Comparison of ENCODE assay signal across 8 mouse cellular contexts in the genomic region with DNA sequence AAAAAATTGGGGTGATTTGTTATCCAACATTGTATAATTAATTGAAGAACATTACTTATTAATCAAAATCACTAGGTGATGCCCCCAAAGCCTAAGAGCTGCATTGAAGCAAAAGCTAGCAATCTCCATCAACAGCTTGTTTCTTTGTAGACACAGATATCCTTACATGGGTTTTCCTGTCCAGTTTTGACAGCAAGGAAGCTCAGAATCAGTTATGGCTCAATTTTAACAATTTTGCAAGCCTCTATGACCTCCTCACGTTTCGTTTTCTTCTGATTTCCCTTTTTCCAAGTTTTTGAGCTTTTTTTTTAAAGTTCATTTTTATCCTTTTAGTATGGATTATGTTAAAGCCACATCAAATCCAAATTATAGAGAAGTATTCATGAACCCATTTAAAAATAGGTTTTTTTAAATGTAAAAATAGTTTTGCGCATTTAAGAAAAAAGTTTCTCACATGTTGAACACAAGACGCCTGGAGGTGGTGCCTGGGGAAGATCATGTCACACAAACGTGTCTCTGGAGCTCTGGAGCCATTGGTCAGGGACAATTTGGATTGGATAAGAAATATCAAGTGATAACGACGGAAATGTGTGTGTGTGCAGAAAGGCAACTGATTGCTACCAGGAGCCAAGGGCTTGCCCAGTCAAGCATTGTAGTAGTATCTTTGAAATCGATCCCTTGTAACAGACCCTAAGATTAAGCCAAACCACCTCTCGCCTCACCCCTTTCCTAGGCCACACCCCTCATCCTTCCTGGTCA. TPM values are rescaled to one million over a fixed set of nuclear protein-coding genes. Genes with fewer than 3 reads are reported as not detected.
DNase-seq lines count a peak whose midpoint lies in the region; ATAC-seq and TF ChIP-seq lines count a peak whose summit lies in the region.

No protein-coding gene starts in this region.

- no peaks in the 10 kb centered on the region for H3K9me3 ChIP-seq in lung, embryonic 15.5 days
- no peaks in the 10 kb centered on the region for H3K9me3 ChIP-seq in limb, embryonic 13.5 days

- ATAC-seq in lung, embryonic 15.5 days (ENCODE audit: borderline replicate concordance, extremely low read depth, low FRiP score, low TSS enrichment) = peak; percentile 31; the same call in 1 of the 2 replicates
- peak; percentile 43 for ATAC-seq in limb, embryonic 13.5 days (ENCODE audit: low FRiP score, low read depth)

- H3K27ac ChIP-seq in lung, embryonic 15.5 days = no peak overlapping the region
- H3K27ac ChIP-seq in embryonic fibroblast, embryonic 13.5 days (ENCODE audit: insufficient read depth, low read length) = peak overlapping the region; percentile 34
- H3K27ac ChIP-seq in limb, embryonic 13.5 days = no peak overlapping the region
- H3K27ac ChIP-seq in small intestine, adult 2 months (ENCODE audit: insufficient read depth, low read depth, low read length) = peak overlapping the region; percentile 50; the same call in 1 of the 2 replicates

- TF ChIP-seq CTCF in embryonic fibroblast, embryonic 13.5 days (IDR thresholded peaks at IDR 0.05; ENCODE audit: borderline replicate concordance, insufficient read depth, low read length) = no peak
- TF ChIP-seq CTCF in small intestine, adult 2 months (IDR thresholded peaks at IDR 0.05; ENCODE audit: extremely low read depth, insufficient read length, insufficient replicate concordance, low read depth, low read length) = no peak

- no peaks in the 10 kb centered on the region for H3K36me3 ChIP-seq in lung, embryonic 15.5 days
- peaks cover 10% of the 10 kb centered on the region for H3K36me3 ChIP-seq in limb, embryonic 13.5 days
- H3K36me3 ChIP-seq in small intestine, adult 2 months (ENCODE audit: control insufficient read depth, insufficient read depth, low read length) = no peaks in the 10 kb centered on the region

- 5% methylated on average over 9 of the region's 9 CpGs for WGBS in lung, embryonic 15.5 days
- 6% methylated on average over 9 of the region's 9 CpGs for WGBS in limb, embryonic 13.5 days
- 3% methylated on average over 9 of the region's 9 CpGs for WGBS in small intestine, adult 2 months

- H3K27me3 ChIP-seq in lung, embryonic 15.5 days = no peaks in the 10 kb centered on the region
- no peaks in the 10 kb centered on the region for H3K27me3 ChIP-seq in limb, embryonic 13.5 days
- no peaks in the 10 kb centered on the region for H3K27me3 ChIP-seq in small intestine, adult 2 months (ENCODE audit: control insufficient read depth, insufficient read depth, low read length)

- no peak for DNase-seq in lung, postnatal 4 days
- no peak for DNase-seq in left cerebral cortex, adult 9 months (ENCODE audit: low spot score in 2 of 2)
- no peak for DNase-seq in left cerebral cortex, postnatal 4 days
- DNase-seq in kidney, postnatal 36 days = no peak

- peak overlapping the region; percentile 69 for H3K4me3 ChIP-seq in lung, embryonic 15.5 days
- H3K4me3 ChIP-seq in embryonic fibroblast, embryonic 13.5 days (ENCODE audit: insufficient read depth, low read length) = peak overlapping the region; percentile 47
- H3K4me3 ChIP-seq in limb, embryonic 13.5 days = peak overlapping the region; percentile 94
- H3K4me3 ChIP-seq in small intestine, adult 2 months (ENCODE audit: low read depth, low read length) = peak overlapping the region; percentile 50

- intact Hi-C loops in left cerebral cortex, postnatal 4 days (cut with DNase I) = no loop called here

- peaks cover 11% of the 10 kb centered on the region for H3K4me1 ChIP-seq in lung, embryonic 15.5 days
- H3K4me1 ChIP-seq in embryonic fibroblast, embryonic 13.5 days (ENCODE audit: control insufficient read depth, insufficient read depth, low read length) = no peaks in the 10 kb centered on the region; the same call in 1 of the 2 replicates
- H3K4me1 ChIP-seq in limb, embryonic 13.5 days = peaks cover 10% of the 10 kb centered on the region
- no peaks in the 10 kb centered on the region for H3K4me1 ChIP-seq in small intestine, adult 2 months (ENCODE audit: control insufficient read depth, insufficient read depth, insufficient read length, low read length)

- H3K4me2 ChIP-seq in lung, embryonic 15.5 days = peak overlapping the region; percentile 61
- peak overlapping the region; percentile 60 for H3K4me2 ChIP-seq in limb, embryonic 13.5 days (replicated peaks)

- TF ChIP-seq POLR2A in embryonic fibroblast, embryonic 13.5 days (IDR thresholded peaks at IDR 0.05; ENCODE audit: low read depth, low read length) = peak; percentile 72
- TF ChIP-seq POLR2A in small intestine, adult 2 months (IDR thresholded peaks at IDR 0.05; ENCODE audit: low read depth, low read length) = no peak

- peak overlapping the region; percentile 13; the same call in 1 of the 2 replicates for H3K9ac ChIP-seq in lung, embryonic 15.5 days
- H3K9ac ChIP-seq in limb, embryonic 13.5 days = 0 out of 2 replicates have a peak overlapping the region, but pooled peaks have one; percentile 35

RNA-seq across cellular contexts. Expression of a gene that starts 0.9 kb away (rescaled TPM):
- 24.8 and 27.2 TPM in 2 replicates for polyA plus RNA-seq in lung, embryonic 15.5 days (2015; fragmentation: Nextera tagmentation; extraction: Ambion mirVana)
- polyA plus RNA-seq in embryonic fibroblast, embryonic 13.5 days (2011; ENCODE audit: insufficient read length, low read depth, missing spikeins) = 45.1 and 54.4 TPM in 2 replicates
- polyA plus RNA-seq in limb, embryonic 13.5 days (2015; fragmentation: Nextera tagmentation; extraction: Ambion mirVana) = 26.9 and 28.7 TPM in 2 replicates
- polyA plus RNA-seq in small intestine, adult 2 months (2012; rRNA removed) = 8.8 and 11.4 TPM in 2 replicates
- total RNA-seq in left cerebral cortex, postnatal 4 days (2021) = 10 to 100 TPM; 53.8 to 55.3 TPM

RNA-seq across cellular contexts. Expression of a gene that starts 32.6 kb away (rescaled TPM):
- polyA plus RNA-seq in lung, embryonic 15.5 days (2015; fragmentation: Nextera tagmentation; extraction: Ambion mirVana) = 2.3 and 2.7 TPM in 2 replicates
- polyA plus RNA-seq in embryonic fibroblast, embryonic 13.5 days (2011; ENCODE audit: insufficient read length, low read depth, missing spikeins) = 2.0 TPM in 1 of 2 replicates, not detected in the other
- 4.9 and 5.1 TPM in 2 replicates for polyA plus RNA-seq in limb, embryonic 13.5 days (2015; fragmentation: Nextera tagmentation; extraction: Ambion mirVana)
- polyA plus RNA-seq in small intestine, adult 2 months (2012; rRNA removed) = 4.2 and 5.0 TPM in 2 replicates
- 1 to 10 TPM; 2.4 to 3.6 TPM for total RNA-seq in left cerebral cortex, postnatal 4 days (2021)

RNA-seq across cellular contexts. Expression of a gene that starts 42.6 kb away (rescaled TPM):
- 0.21 and 0.24 TPM in 2 replicates for polyA plus RNA-seq in lung, embryonic 15.5 days (2015; fragmentation: Nextera tagmentation; extraction: Ambion mirVana)
- 0.80 and 1.3 TPM in 2 replicates for polyA plus RNA-seq in embryonic fibroblast, embryonic 13.5 days (2011; ENCODE audit: insufficient read length, low read depth, missing spikeins)
- 0.32 and 0.36 TPM in 2 replicates for polyA plus RNA-seq in limb, embryonic 13.5 days (2015; fragmentation: Nextera tagmentation; extraction: Ambion mirVana)
- 0.04 and 0.14 TPM in 2 replicates for polyA plus RNA-seq in small intestine, adult 2 months (2012; rRNA removed)
- 1 to 10 TPM; 2.5 to 3.4 TPM for total RNA-seq in left cerebral cortex, postnatal 4 days (2021)

RNA-seq across cellular contexts. Expression of a gene that starts 45.4 kb away (rescaled TPM):
- 4.6 and 5.1 TPM in 2 replicates for polyA plus RNA-seq in lung, embryonic 15.5 days (2015; fragmentation: Nextera tagmentation; extraction: Ambion mirVana)
- polyA plus RNA-seq in embryonic fibroblast, embryonic 13.5 days (2011; ENCODE audit: insufficient read length, low read depth, missing spikeins) = 3.1 and 3.4 TPM in 2 replicates
- polyA plus RNA-seq in limb, embryonic 13.5 days (2015; fragmentation: Nextera tagmentation; extraction: Ambion mirVana) = 9.8 and 10.4 TPM in 2 replicates
- polyA plus RNA-seq in small intestine, adult 2 months (2012; rRNA removed) = 0.19 and 0.39 TPM in 2 replicates
- total RNA-seq in left cerebral cortex, postnatal 4 days (2021) = 10 to 100 TPM in 1 of 2 experiments, 1 to 10 TPM in 1; 9.5 to 10.8 TPM

RNA-seq across cellular contexts. Expression of a gene that starts 53.6 kb away (rescaled TPM):
- 847 and 887 TPM in 2 replicates for polyA plus RNA-seq in lung, embryonic 15.5 days (2015; fragmentation: Nextera tagmentation; extraction: Ambion mirVana)
- 318 and 322 TPM in 2 replicates for polyA plus RNA-seq in embryonic fibroblast, embryonic 13.5 days (2011; ENCODE audit: insufficient read length, low read depth, missing spikeins)
- 951 and 990 TPM in 2 replicates for polyA plus RNA-seq in limb, embryonic 13.5 days (2015; fragmentation: Nextera tagmentation; extraction: Ambion mirVana)
- 2,208 and 2,785 TPM in 2 replicates for polyA plus RNA-seq in small intestine, adult 2 months (2012; rRNA removed)
- 100 to 1,000 TPM; 310 to 317 TPM for total RNA-seq in left cerebral cortex, postnatal 4 days (2021)

Comparison
In these comparisons a context has a peak if more than half of its experiments do, and no peak if none do; other contexts are left out.
1. H3K27ac ChIP-seq: peak in embryonic fibroblast, embryonic 13.5 days (single experiment) and small intestine, adult 2 months (single experiment); none in lung, embryonic 15.5 days (single experiment) and limb, embryonic 13.5 days (single experiment).
2. Peak in every context shown above with its lines, with median percentiles within 50 percentile points of each other: H3K4me3 ChIP-seq.